Mouse (Mus musculus): ENCODE data around the gene Zer1. TPM values are rescaled to one million over a fixed set of nuclear protein-coding genes. Genes with fewer than 3 reads are reported as not detected.
A peak's percentile ranks its signal among the peaks of the same experiment; 100 is the strongest.
"Not testable (repeated sequence)": the region's sequence is repeated elsewhere in the genome, so short reads cannot be mapped to it uniquely, and the experiment has no call there.

Zer1 gene
- polyA plus RNA-seq, 1 experiment from 2014 or later: 5.1 TPM

- no peak for ATAC-seq (ENCODE audit: low FRiP score)
- H3K9me3 ChIP-seq (ENCODE audit: control insufficient read depth, low read length): no peaks in the 10 kb centered on the region
- H3K4me1 ChIP-seq (ENCODE audit: control insufficient read depth, insufficient read depth, low read length): peaks cover 32% of the 10 kb centered on the region
- peaks cover 2% of the 10 kb centered on the region; the same call in 1 of the 2 replicates for H3K36me3 ChIP-seq (ENCODE audit: control insufficient read depth, insufficient read depth, low read length)
- 7% methylated on average over 2 of the region's 3 CpGs for WGBS
- H3K4me2 ChIP-seq: peak overlapping the region; percentile 95
- DNase-seq (ENCODE audit: low spot score, missing footprints): no peak
- peak overlapping the region; percentile 81 for H3K9ac ChIP-seq (ENCODE audit: low read length)
- H3K27ac ChIP-seq (ENCODE audit: low read depth, low read length): no peak overlapping the region
- peak overlapping the region; percentile 65 for H3K4me3 ChIP-seq (ENCODE audit: low read depth, low read length)
- H3K27me3 ChIP-seq (ENCODE audit: control insufficient read depth, insufficient read depth, low read length): no peaks in the 10 kb centered on the region
These were observed 60.6 kb downstream of the Zer1 start for GRCm38 (mm10) chr2:30063791-30064190.

- Histone ChIP-seq H3K27me3 (ENCODE audit: control insufficient read depth, insufficient read depth, low read length) (no peaks in the 10 kb centered on the region), H3K36me3 (ENCODE audit: control insufficient read depth, insufficient read depth, low read length) (peaks cover 1% of the 10 kb centered on the region; the same call in 1 of the 2 replicates), H3K27ac (ENCODE audit: low read depth, low read length) (peak overlapping the region; percentile 87; the same call in 1 of the 2 replicates), H3K4me3 (ENCODE audit: low read depth, low read length) (peak overlapping the region; percentile 65), H3K9ac (ENCODE audit: low read length) (peak overlapping the region; percentile 81), H3K9me3 (ENCODE audit: control insufficient read depth, low read length) (no peaks in the 10 kb centered on the region), H3K4me1 (ENCODE audit: control insufficient read depth, insufficient read depth, low read length) (peaks cover 30% of the 10 kb centered on the region), H3K4me2 (peak overlapping the region; percentile 95)
- DNase-seq (ENCODE audit: low spot score, missing footprints): no peak
- WGBS: 2% methylated on average over 8 of the region's 8 CpGs
- ATAC-seq (ENCODE audit: low FRiP score): no peak
These were observed 61.1 kb downstream of the Zer1 start for GRCm38 (mm10) chr2:30063235-30063634.

- no peaks in the 10 kb centered on the region for H3K9me3 ChIP-seq (ENCODE audit: control insufficient read depth, low read length)
- no peaks in the 10 kb centered on the region for H3K27me3 ChIP-seq (ENCODE audit: control insufficient read depth, insufficient read depth, low read length)
- ATAC-seq (ENCODE audit: low FRiP score) (0 out of 2 replicates have a peak, but pooled peaks have one; percentile 12), DNase-seq (ENCODE audit: low spot score, missing footprints) (peak; percentile 98)
- H3K9ac ChIP-seq (ENCODE audit: low read length): peak overlapping the region; percentile 81
- peak overlapping the region; percentile 65 for H3K4me3 ChIP-seq (ENCODE audit: low read depth, low read length)
- peak overlapping the region; percentile 95 for H3K4me2 ChIP-seq
- peak overlapping the region; percentile 87 for H3K27ac ChIP-seq (ENCODE audit: low read depth, low read length)
- H3K4me1 ChIP-seq (ENCODE audit: control insufficient read depth, insufficient read depth, low read length): peaks cover 28% of the 10 kb centered on the region
- no peaks in the 10 kb centered on the region for H3K36me3 ChIP-seq (ENCODE audit: control insufficient read depth, insufficient read depth, low read length)
- under 1% methylated on average over 40 of the region's 40 CpGs for WGBS
These were observed 61.9 kb downstream of the Zer1 start for GRCm38 (mm10) chr2:30062249-30063093.

GRCm38 (mm10) chr2:30061215-30062166, 62.9 kb downstream of the Zer1 start:
- 9% methylated on average over 35 of the region's 37 CpGs for WGBS
- ATAC-seq (ENCODE audit: low FRiP score): peak; percentile 9; the same call in 1 of the 2 replicates
- no peaks in the 10 kb centered on the region for H3K9me3 ChIP-seq (ENCODE audit: control insufficient read depth, low read length)
- H3K27ac ChIP-seq (ENCODE audit: low read depth, low read length): peak overlapping the region; percentile 87
- H3K4me3 ChIP-seq (ENCODE audit: low read depth, low read length): peak overlapping the region; percentile 65
- no peaks in the 10 kb centered on the region for H3K27me3 ChIP-seq (ENCODE audit: control insufficient read depth, insufficient read depth, low read length)
- peaks cover 31% of the 10 kb centered on the region for H3K4me1 ChIP-seq (ENCODE audit: control insufficient read depth, insufficient read depth, low read length)
- peak overlapping the region; percentile 95 for H3K4me2 ChIP-seq
- peak overlapping the region; percentile 81 for H3K9ac ChIP-seq (ENCODE audit: low read length)
- DNase-seq (ENCODE audit: low spot score, missing footprints): peak; percentile 96
- H3K36me3 ChIP-seq (ENCODE audit: control insufficient read depth, insufficient read depth, low read length): no peaks in the 10 kb centered on the region

GRCm38 (mm10) chr2:30058418-30058817, 66.0 kb downstream of the Zer1 start:
- 35% methylated on average over 5 of the region's 5 CpGs for WGBS
- DNase-seq (ENCODE audit: low spot score, missing footprints) (no peak), ATAC-seq (ENCODE audit: low FRiP score) (no peak)
- Histone ChIP-seq H3K4me3 (ENCODE audit: low read depth, low read length) (no peak overlapping the region), H3K4me1 (ENCODE audit: control insufficient read depth, insufficient read depth, low read length) (peaks cover 13% of the 10 kb centered on the region), H3K27me3 (ENCODE audit: control insufficient read depth, insufficient read depth, low read length) (no peaks in the 10 kb centered on the region), H3K4me2 (no peak overlapping the region), H3K27ac (ENCODE audit: low read depth, low read length) (no peak overlapping the region; the same call in 1 of the 2 replicates), H3K9me3 (ENCODE audit: control insufficient read depth, low read length) (no peaks in the 10 kb centered on the region), H3K36me3 (ENCODE audit: control insufficient read depth, insufficient read depth, low read length) (no peaks in the 10 kb centered on the region), H3K9ac (ENCODE audit: low read length) (no peak overlapping the region)

- Histone ChIP-seq H3K36me3 (ENCODE audit: control insufficient read depth, insufficient read depth, low read length) (no peaks in the 10 kb centered on the region), H3K27ac (ENCODE audit: low read depth, low read length) (no peak within 1 kb of the TSS; the same call in 1 of the 2 replicates), H3K27me3 (ENCODE audit: control insufficient read depth, insufficient read depth, low read length) (no peaks in the 10 kb centered on the region), H3K4me2 (no peak within 1 kb of the TSS), H3K9ac (ENCODE audit: low read length) (no peak within 1 kb of the TSS), H3K9me3 (ENCODE audit: control insufficient read depth, low read length) (no peaks in the 10 kb centered on the region), H3K4me1 (ENCODE audit: control insufficient read depth, insufficient read depth, low read length) (peaks cover 6% of the 10 kb centered on the region), H3K4me3 (ENCODE audit: low read depth, low read length) (no peak within 1 kb of the TSS)
- WGBS: 47% methylated on average over 11 of the region's 12 CpGs
- DNase-seq (ENCODE audit: low spot score, missing footprints) (no peak), ATAC-seq (ENCODE audit: low FRiP score) (no peak)
These were observed 67.0 kb downstream of the Zer1 start, which contains the start of gene Set for GRCm38 (mm10) chr2:30057223-30057904. Gene Set, plus strand, starts transcription at chr2:30057378.

- Histone ChIP-seq H3K36me3 (ENCODE audit: control insufficient read depth, insufficient read depth, low read length) (no peaks in the 10 kb centered on the region), H3K9me3 (ENCODE audit: control insufficient read depth, low read length) (no peaks in the 10 kb centered on the region), H3K4me1 (ENCODE audit: control insufficient read depth, insufficient read depth, low read length) (peaks cover 6% of the 10 kb centered on the region), H3K9ac (ENCODE audit: low read length) (no peak overlapping the region), H3K27ac (ENCODE audit: low read depth, low read length) (no peak overlapping the region), H3K4me3 (ENCODE audit: low read depth, low read length) (no peak overlapping the region), H3K27me3 (ENCODE audit: control insufficient read depth, insufficient read depth, low read length) (no peaks in the 10 kb centered on the region), H3K4me2 (no peak overlapping the region)
- no peak for ATAC-seq (ENCODE audit: low FRiP score)
- WGBS: 90% methylated on average over 3 of the region's 3 CpGs
- DNase-seq (ENCODE audit: low spot score, missing footprints): no peak
These were observed 67.6 kb downstream of the Zer1 start for GRCm38 (mm10) chr2:30056736-30057135.

- not testable (repeated sequence) for H3K9ac ChIP-seq (ENCODE audit: low read length); H3K9me3 ChIP-seq (ENCODE audit: control insufficient read depth, low read length); H3K4me1 ChIP-seq (ENCODE audit: control insufficient read depth, insufficient read depth, low read length); DNase-seq (ENCODE audit: low spot score, missing footprints); H3K27me3 ChIP-seq (ENCODE audit: control insufficient read depth, insufficient read depth, low read length); H3K4me3 ChIP-seq (ENCODE audit: low read depth, low read length); H3K27ac ChIP-seq (ENCODE audit: low read depth, low read length); H3K4me2 ChIP-seq; ATAC-seq (ENCODE audit: low FRiP score); H3K36me3 ChIP-seq (ENCODE audit: control insufficient read depth, insufficient read depth, low read length)
- 95% methylated on average over 3 of the region's 3 CpGs for WGBS
These were observed 69.1 kb downstream of the Zer1 start for GRCm38 (mm10) chr2:30055310-30055709.
